Mouse (Mus musculus) midbrain, postnatal 0 days (tissue): Measurements from ENCODE around the gene Zap70. TPM values are rescaled to one million over a fixed set of nuclear protein-coding genes. Genes with fewer than 3 reads are reported as not detected.

ENCODE experiments used
- ATAC-seq: fragments of 200-750 bp; cut with Nextera tagmentation; 2 replicates; pipeline ENCODE4 v1.8.0; 2017; ENCODE audit warnings: moderate number of reproducible peaks, mild to moderate bottlenecking, moderate TSS enrichment, moderate library complexity; ENCODE audit not compliant: low FRiP score
- DNase-seq: peaks from one replicate; pipeline ENCODE4 v3.0.0-alpha.2; 2015; ENCODE audit warnings: low spot score
- H3K27ac ChIP-seq: fragments of 300-500 bp; sonication (generic); 2 replicates; pipeline ENCODE4 v1.5.1; 2014; ENCODE audit warnings: low read depth, mild to moderate bottlenecking, low read length, mixed read lengths
- H3K27me3 ChIP-seq: fragments of 300-500 bp; sonication (generic); 2 replicates; pipeline ENCODE4 v1.6.1; 2014; ENCODE audit warnings: low read length, control low read depth, mixed read lengths; ENCODE audit not compliant: insufficient read depth
- H3K36me3 ChIP-seq: fragments of 300-500 bp; sonication (generic); 2 replicates; pipeline ENCODE4 v1.6.1; 2014; ENCODE audit warnings: low read length, control low read depth, mixed read lengths; ENCODE audit not compliant: insufficient read depth
- H3K4me1 ChIP-seq: fragments of 300-500 bp; sonication (generic); 2 replicates; pipeline ENCODE4 v1.6.1; 2014; ENCODE audit warnings: mild to moderate bottlenecking, control low read depth, antibody characterized with exemption, low read length, mixed read lengths; ENCODE audit not compliant: insufficient read depth
- H3K4me2 ChIP-seq: fragments of 300-500 bp; sonication (generic); 2 replicates; pipeline ENCODE4 v1.6.1; 2014; ENCODE audit warnings: low read depth, mild to moderate bottlenecking, low read length, mixed read lengths; ENCODE audit not compliant: poor library complexity, severe bottlenecking
- H3K4me3 ChIP-seq: fragments of 300-500 bp; sonication (generic); 2 replicates; pipeline ENCODE4 v1.5.1; 2014; ENCODE audit warnings: low read depth, mild to moderate bottlenecking, low read length, moderate library complexity
- H3K9ac ChIP-seq: fragments of 300-500 bp; sonication (generic); replicated peaks from 2 replicates; pipeline ENCODE4 v1.6.1; 2014; ENCODE audit warnings: mild to moderate bottlenecking, low read length, moderate library complexity, mixed read lengths; ENCODE audit not compliant: poor library complexity, severe bottlenecking
- H3K9me3 ChIP-seq: fragments of 300-500 bp; sonication (generic); 2 replicates; pipeline ENCODE4 v1.6.1; 2016; ENCODE audit warnings: low read length, control low read depth
- CTCF ChIP-seq: IDR thresholded peaks from 2 replicates; pipeline ENCODE4 v1.5.1; 2016; ENCODE audit warnings: antibody characterized with exemption, mild to moderate bottlenecking
- WGBS: fragments of 180-500 bp; shearing (Covaris S2); extraction: QIAGEN DNeasy Blood & Tissue Kit; methylation state at CpG from one replicate; pipeline ENCODE4 v1.1.7; 2014; 5-methylcytosine and 5-hydroxymethylcytosine counted together
- polyA plus RNA-seq: library from polyadenylated mRNA; unstranded; fragments of >200 nt; fragmentation: Nextera tagmentation; extraction: Ambion mirVana; gene quantifications from 2 replicates; pipeline ENCODE4 v1.2.1, GENCODE M21; 2015
- total RNA-seq: library from RNA; depleted of rRNA; stranded (reverse); fragments of >200 nt; gene quantifications from 2 replicates; pipeline ENCODE4 v1.2.3, GENCODE M21; 2014

Gene Zap70
- total and polyA plus RNA-seq, 2 experiments from 2014 or later = 2.6 to 3.3 TPM

DNA sequence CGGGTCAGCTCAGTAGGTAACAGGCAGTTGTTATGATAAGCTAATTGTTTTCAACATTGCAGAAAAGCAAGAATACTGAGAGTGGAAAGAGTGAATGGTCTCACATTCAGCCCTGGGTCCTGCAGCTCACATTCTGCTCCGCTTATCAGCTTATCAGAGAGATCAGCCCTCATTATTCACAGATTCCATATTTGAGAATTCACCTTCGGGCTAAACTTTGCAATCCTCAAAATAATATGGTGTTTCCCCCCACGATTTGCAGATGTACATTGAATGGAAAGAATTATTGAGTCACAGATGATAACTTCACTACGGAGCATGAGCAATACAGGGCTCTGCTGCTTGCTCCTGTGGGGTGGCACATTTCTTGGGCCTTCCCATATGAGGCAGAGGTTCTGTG, 7.2 kb downstream of the Zap70 start:
- Histone ChIP-seq H3K27ac (no peak overlapping the region), H3K36me3 (no peaks in the 10 kb centered on the region), H3K27me3 (0 out of 2 replicates have a peak, but pooled peaks cover 6% of the 10 kb centered on the region), H3K9ac (no peak overlapping the region), H3K9me3 (no peaks in the 10 kb centered on the region), H3K4me1 (no peaks in the 10 kb centered on the region), H3K4me2 (no peak overlapping the region), H3K4me3 (no peak overlapping the region)
- DNase-seq (no peak), ATAC-seq (no peak)
- 72% methylated on average over 5 of the region's 5 CpGs for WGBS
- no peak for TF ChIP-seq CTCF

DNA sequence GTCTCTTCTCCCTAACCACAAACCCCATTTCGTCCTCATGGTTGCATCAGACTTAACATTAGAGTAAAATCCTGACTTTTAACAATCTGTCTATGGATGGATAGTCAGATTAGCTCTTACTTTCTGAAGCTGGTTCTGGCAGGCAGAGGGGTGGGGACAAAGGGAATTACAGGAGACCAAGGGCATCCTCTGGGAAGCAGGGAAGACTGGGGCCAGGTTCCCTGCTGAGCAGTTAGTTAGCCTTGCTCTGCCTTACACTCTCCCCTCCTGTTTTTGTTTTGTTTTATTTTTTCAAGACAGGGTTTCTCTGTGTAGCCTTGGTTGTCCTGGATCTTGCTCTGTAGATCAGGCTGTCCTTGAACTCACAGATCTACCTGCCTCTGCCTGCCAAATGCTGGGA, 8.4 kb downstream of the Zap70 start:
- H3K4me3 ChIP-seq = no peak overlapping the region
- DNase-seq = no peak
- 91% methylated on average over 1 of the region's 1 CpGs for WGBS

DNA sequence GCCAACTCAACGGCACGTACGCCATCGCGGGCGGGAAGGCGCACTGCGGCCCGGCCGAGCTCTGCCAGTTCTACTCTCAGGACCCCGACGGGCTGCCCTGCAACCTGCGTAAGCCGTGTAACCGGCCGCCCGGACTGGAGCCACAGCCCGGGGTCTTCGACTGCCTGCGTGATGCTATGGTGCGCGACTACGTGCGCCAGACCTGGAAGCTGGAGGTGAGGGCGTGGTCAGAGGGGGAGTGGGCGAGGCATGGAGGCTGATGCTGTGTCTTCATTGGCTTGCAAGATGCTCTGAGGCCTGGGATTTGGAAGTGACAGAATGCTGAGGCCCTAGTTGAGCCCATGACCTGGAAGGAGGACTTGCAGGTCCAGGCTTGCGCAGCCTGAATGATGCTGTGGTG, 9.4 kb downstream of the Zap70 start:
- 0 out of 2 replicates have a peak, but pooled peaks cover 6% of the 10 kb centered on the region for H3K27me3 ChIP-seq
- H3K4me2 ChIP-seq = no peak overlapping the region
- ATAC-seq (no peak), DNase-seq (no peak)
- H3K27ac ChIP-seq = no peak overlapping the region
- H3K9ac ChIP-seq = no peak overlapping the region
- 0 out of 2 replicates have a peak overlapping the region, but pooled peaks have one; percentile 2 for H3K4me3 ChIP-seq
- H3K36me3 ChIP-seq = no peaks in the 10 kb centered on the region
- 24% methylated on average over 27 of the region's 27 CpGs for WGBS
- no peaks in the 10 kb centered on the region for H3K4me1 ChIP-seq
- no peak for TF ChIP-seq CTCF
- H3K9me3 ChIP-seq = no peaks in the 10 kb centered on the region

More for the DNA sequence above, 8.4 kb downstream of the Zap70 start:
- no peak for ATAC-seq
- Histone ChIP-seq H3K4me2 (no peak overlapping the region), H3K36me3 (no peaks in the 10 kb centered on the region), H3K27me3 (0 out of 2 replicates have a peak, but pooled peaks cover 6% of the 10 kb centered on the region), H3K27ac (no peak overlapping the region), H3K9me3 (no peaks in the 10 kb centered on the region), H3K4me1 (no peaks in the 10 kb centered on the region), H3K9ac (no peak overlapping the region)
- no peak for TF ChIP-seq CTCF

DNA sequence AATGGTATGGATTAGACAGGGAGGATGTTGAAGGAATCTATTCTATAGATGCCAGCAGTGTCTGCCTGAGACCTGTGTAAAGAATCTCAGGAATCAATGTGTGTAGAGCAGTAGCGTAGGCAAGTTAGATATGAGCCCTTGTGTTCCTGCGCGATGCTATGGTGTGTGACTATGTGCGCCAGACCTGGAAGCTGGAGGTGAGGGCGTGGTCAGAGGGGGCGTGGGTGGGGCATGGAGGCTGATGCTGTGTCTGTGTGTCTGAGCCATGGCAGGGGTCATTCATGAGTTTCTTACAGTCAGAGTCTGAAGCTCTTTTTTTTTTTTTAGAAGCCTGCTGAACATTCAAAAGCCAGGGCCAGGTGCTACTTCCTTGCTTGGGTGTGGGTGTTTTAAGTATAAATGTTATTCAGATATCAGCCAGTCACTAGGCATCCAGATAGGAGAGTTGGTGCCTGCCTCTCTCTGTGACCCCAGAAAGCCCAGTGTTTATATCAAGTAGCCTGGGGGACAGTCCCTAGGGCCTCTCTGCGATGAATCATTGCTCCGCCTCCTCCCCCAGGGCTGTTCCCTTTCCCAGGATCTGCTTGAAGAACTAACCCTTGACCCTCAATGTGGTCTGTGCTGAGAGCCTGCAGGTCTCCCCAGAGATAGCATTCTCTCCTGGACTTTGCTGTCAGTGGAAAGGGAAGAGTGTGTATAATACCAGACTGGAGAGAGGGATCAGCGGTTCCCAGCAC, 10.8 kb downstream of the Zap70 start:
- Histone ChIP-seq H3K4me1 (no peaks in the 10 kb centered on the region), H3K36me3 (no peaks in the 10 kb centered on the region), H3K27me3 (0 out of 2 replicates have a peak, but pooled peaks cover 6% of the 10 kb centered on the region), H3K9ac (no peak overlapping the region), H3K4me3 (no peak overlapping the region), H3K27ac (no peak overlapping the region), H3K9me3 (no peaks in the 10 kb centered on the region), H3K4me2 (no peak overlapping the region)
- no peak for TF ChIP-seq CTCF
- ATAC-seq (no peak), DNase-seq (no peak)
- 88% methylated on average over 9 of the region's 9 CpGs for WGBS

DNA sequence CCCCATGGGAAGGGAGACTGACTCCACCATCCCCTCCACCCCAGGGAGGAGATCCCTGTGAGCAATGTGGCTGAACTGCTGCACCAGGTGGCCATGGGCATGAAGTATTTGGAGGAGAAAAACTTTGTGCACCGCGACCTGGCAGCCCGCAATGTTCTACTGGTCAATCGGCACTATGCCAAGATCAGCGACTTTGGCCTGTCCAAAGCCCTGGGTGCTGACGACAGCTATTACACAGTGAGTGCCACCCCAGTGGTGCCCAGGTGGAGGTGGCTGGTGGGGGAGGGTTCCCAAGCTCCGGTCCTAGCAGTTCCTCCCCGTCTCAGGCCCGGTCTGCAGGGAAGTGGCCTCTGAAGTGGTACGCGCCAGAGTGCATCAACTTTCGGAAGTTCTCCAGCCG, 19.2 kb downstream of the Zap70 start:
- H3K27ac ChIP-seq = no peak overlapping the region
- TF ChIP-seq CTCF = no peak
- no peak overlapping the region for H3K4me3 ChIP-seq
- H3K9ac ChIP-seq = no peak overlapping the region
- no peaks in the 10 kb centered on the region for H3K9me3 ChIP-seq
- DNase-seq = no peak
- no peak for ATAC-seq
- H3K4me1 ChIP-seq = no peaks in the 10 kb centered on the region; the same call in 1 of the 2 replicates
- no peaks in the 10 kb centered on the region for H3K36me3 ChIP-seq
- no peaks in the 10 kb centered on the region; the same call in 1 of the 2 replicates for H3K27me3 ChIP-seq
- WGBS = 93% methylated on average over 13 of the region's 13 CpGs
- H3K4me2 ChIP-seq = no peak overlapping the region

DNA sequence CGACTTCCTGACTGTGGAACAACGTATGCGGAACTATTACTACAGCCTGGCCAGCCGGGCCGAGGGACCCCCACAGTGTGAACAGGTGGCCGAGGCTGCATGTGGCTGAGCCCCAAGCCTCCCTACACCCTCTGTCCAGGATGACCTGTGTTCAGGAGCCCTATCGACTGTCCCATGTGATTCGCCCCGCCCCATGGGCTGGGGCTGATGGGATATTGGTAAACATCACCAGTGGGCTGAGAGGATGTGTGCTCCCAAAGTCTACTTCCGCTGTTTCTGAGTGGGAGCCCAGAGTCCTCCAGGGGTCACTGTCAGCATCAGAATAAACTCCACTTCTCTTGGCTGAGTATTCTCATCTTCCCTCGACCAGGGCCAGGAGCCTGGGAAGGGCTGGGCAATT, 20.9 kb downstream of the Zap70 start:
- no peaks in the 10 kb centered on the region; the same call in 1 of the 2 replicates for H3K27me3 ChIP-seq
- H3K4me1 ChIP-seq = no peaks in the 10 kb centered on the region; the same call in 1 of the 2 replicates
- ATAC-seq (no peak), DNase-seq (no peak)
- H3K9me3 ChIP-seq = no peaks in the 10 kb centered on the region
- no peak overlapping the region for H3K4me3 ChIP-seq
- H3K9ac ChIP-seq = no peak overlapping the region
- H3K4me2 ChIP-seq = no peak overlapping the region
- TF ChIP-seq CTCF = peak; percentile 15; the same call in 1 of the 2 replicates
- no peaks in the 10 kb centered on the region for H3K36me3 ChIP-seq
- no peak overlapping the region for H3K27ac ChIP-seq
- WGBS = 77% methylated on average over 11 of the region's 11 CpGs
